Mouse (Mus musculus) layer of hippocampus, adult 6 months (tissue): ENCODE data around the gene Amdhd1. TPM values are rescaled to one million over a fixed set of nuclear protein-coding genes. Genes with fewer than 3 reads are reported as not detected.

Experiments used
- long read RNA-seq, 2 experiments: library from polyadenylated mRNA; unstranded; transcript quantifications; one replicate each; pipeline ENCODE4 v2.0.0; 2019 to 2020
- polyA plus RNA-seq: library from polyadenylated mRNA; unstranded; fragments of <200 nt; fragmentation: Nextera tagmentation; gene quantifications from 2 replicates; pipeline ENCODE4 v1.2.3, GENCODE M21; 2021

Gene Amdhd1
- polyA plus RNA-seq = 0.21 and 0.35 TPM in 2 replicates
- long read RNA-seq, experiment 1 = 0 reads
- long read RNA-seq, experiment 2, partial matches to known transcripts = 1 of 1 reads
- long read RNA-seq, experiment 2, other reads (novel, unspliced or antisense) = 0 of 1 reads

GRCm38 (mm10) chr10:93539775-93540430 is at the start of gene Amdhd1:
TSS of gene Amdhd1 (minus strand) at chr10:93540033.

GRCm38 (mm10) chr10:93589281-93589848 is 49.5 kb upstream of the Amdhd1 start, which contains the start of gene Snrpf:
TSS of gene Snrpf (minus strand) at chr10:93589706.

GRCm38 (mm10) chr10:93540431-93541210 is 788 bp upstream of the Amdhd1 start, which contains the start of gene Ccdc38:
TSS of gene Ccdc38 (plus strand) at chr10:93540632.

GRCm38 (mm10) chr10:93488066-93488827 is 51.6 kb downstream of the Amdhd1 start, which contains the start of gene Hal:
TSS of gene Hal (plus strand) at chr10:93488768.

Other genes starting within 250 kb of the Amdhd1 start
- 1.6 TPM in 2 replicates for gene Elk3, start 228.9 kb downstream of the Amdhd1 start, polyA plus RNA-seq
- gene Lta4h, start 86.6 kb downstream of the Amdhd1 start, polyA plus RNA-seq = 42.5 and 43.7 TPM in 2 replicates
- gene Hal, start 51.3 kb downstream of the Amdhd1 start, polyA plus RNA-seq = 0.06 TPM in 1 of 2 replicates, not detected in the other
- 0.26 and 0.35 TPM in 2 replicates for gene Ccdc38, start 599 bp upstream of the Amdhd1 start, polyA plus RNA-seq
- 110 and 116 TPM in 2 replicates for gene Snrpf, start 49.7 kb upstream of the Amdhd1 start, polyA plus RNA-seq
- gene Ntn4, start 100.6 kb upstream of the Amdhd1 start, polyA plus RNA-seq = 0.19 and 0.34 TPM in 2 replicates